Mouse (Mus musculus): ENCODE measurements around the gene Acnat1. TPM values are rescaled to one million over a fixed set of nuclear protein-coding genes. Genes with fewer than 3 reads are reported as not detected.
A peak's percentile ranks its signal among the peaks of the same experiment; 100 is the strongest.
"Not testable (repeated sequence)": the region's sequence is repeated elsewhere in the genome, so short reads cannot be mapped to it uniquely, and the experiment has no call there.

Gene Acnat1
- polyA plus RNA-seq, 1 experiment: 0.82 TPM

DNA sequence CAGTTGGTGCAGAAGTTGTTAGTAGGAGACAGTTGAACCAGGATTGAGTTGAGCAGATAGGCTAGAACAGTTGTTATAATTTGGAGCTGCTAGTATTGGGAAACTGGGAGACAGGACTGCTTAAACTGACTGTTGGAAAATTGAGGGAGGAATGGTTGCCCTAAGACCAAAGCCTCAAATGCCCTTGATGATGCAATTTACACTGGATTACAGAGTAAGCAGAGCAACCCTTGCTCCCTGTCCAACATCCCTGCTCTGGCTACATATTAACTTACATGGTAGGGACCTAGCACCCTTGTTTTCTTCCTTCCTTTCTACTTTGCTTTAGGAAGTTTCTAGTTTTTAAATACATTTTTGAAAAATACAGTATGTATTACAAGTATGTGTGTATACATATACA lies 11.7 kb upstream of the Acnat1 start:
- H3K4me3 ChIP-seq (ENCODE audit: low read depth, low read length): no peak overlapping the region
- no peak overlapping the region for H3K9ac ChIP-seq (ENCODE audit: low read depth, poor library complexity, severe bottlenecking)
- H3K36me3 ChIP-seq (ENCODE audit: control insufficient read depth, insufficient read depth, low read length, poor library complexity, severe bottlenecking): no peaks in the 10 kb centered on the region
- H3K9me3 ChIP-seq (replicated peaks; ENCODE audit: control insufficient read depth, insufficient read depth, low read length, poor library complexity, severe bottlenecking): no peaks in the 10 kb centered on the region
- H3K27me3 ChIP-seq (ENCODE audit: control insufficient read depth, insufficient read depth, low read length, poor library complexity, severe bottlenecking): no peaks in the 10 kb centered on the region
- no peak for TF ChIP-seq POLR2A (IDR thresholded peaks at IDR 0.05; ENCODE audit: insufficient read depth, low read length)
- no peak for TF ChIP-seq CTCF (IDR thresholded peaks at IDR 0.05; ENCODE audit: low read depth, low read length)
- TF ChIP-seq EP300 (IDR thresholded peaks at IDR 0.05; ENCODE audit: insufficient read depth, low read depth, low read length): no peak
- H3K27ac ChIP-seq (ENCODE audit: insufficient read depth, low read length): no peak overlapping the region
- H3K4me1 ChIP-seq (ENCODE audit: control insufficient read depth, insufficient read depth, low read length): peaks cover 1% of the 10 kb centered on the region

DNA sequence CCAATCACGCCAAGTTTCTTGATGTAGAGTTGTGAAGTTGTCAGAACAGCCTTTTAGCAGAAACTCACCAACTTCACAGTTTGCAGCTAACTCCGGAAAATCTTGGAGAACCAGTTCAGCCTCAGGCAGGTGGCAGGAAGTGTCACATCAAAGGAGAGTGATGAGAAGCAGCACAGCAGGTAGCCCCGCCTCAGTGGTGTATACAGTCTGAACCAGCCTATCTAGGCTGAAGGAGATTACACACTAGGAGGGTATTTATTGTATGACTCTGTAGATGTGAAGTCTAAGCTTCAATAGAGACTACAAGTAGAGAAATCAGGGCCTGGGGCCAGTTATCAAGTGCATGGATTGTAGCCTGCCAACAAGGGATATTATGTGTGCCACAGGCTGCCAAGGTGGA lies 7.2 kb upstream of the Acnat1 start:
- TF ChIP-seq POLR2A (IDR thresholded peaks at IDR 0.05; ENCODE audit: insufficient read depth, low read length): no peak
- no peak for TF ChIP-seq CTCF (IDR thresholded peaks at IDR 0.05; ENCODE audit: low read depth, low read length)
- TF ChIP-seq EP300 (IDR thresholded peaks at IDR 0.05; ENCODE audit: insufficient read depth, low read depth, low read length): no peak
- Histone ChIP-seq H3K36me3 (ENCODE audit: control insufficient read depth, insufficient read depth, low read length, poor library complexity, severe bottlenecking) (no peaks in the 10 kb centered on the region), H3K9ac (ENCODE audit: low read depth, poor library complexity, severe bottlenecking) (no peak overlapping the region), H3K9me3 (replicated peaks; ENCODE audit: control insufficient read depth, insufficient read depth, low read length, poor library complexity, severe bottlenecking) (no peaks in the 10 kb centered on the region), H3K4me1 (ENCODE audit: control insufficient read depth, insufficient read depth, low read length) (peaks cover 5% of the 10 kb centered on the region), H3K27me3 (ENCODE audit: control insufficient read depth, insufficient read depth, low read length, poor library complexity, severe bottlenecking) (no peaks in the 10 kb centered on the region), H3K27ac (ENCODE audit: insufficient read depth, low read length) (no peak overlapping the region), H3K4me3 (ENCODE audit: low read depth, low read length) (no peak overlapping the region)

DNA sequence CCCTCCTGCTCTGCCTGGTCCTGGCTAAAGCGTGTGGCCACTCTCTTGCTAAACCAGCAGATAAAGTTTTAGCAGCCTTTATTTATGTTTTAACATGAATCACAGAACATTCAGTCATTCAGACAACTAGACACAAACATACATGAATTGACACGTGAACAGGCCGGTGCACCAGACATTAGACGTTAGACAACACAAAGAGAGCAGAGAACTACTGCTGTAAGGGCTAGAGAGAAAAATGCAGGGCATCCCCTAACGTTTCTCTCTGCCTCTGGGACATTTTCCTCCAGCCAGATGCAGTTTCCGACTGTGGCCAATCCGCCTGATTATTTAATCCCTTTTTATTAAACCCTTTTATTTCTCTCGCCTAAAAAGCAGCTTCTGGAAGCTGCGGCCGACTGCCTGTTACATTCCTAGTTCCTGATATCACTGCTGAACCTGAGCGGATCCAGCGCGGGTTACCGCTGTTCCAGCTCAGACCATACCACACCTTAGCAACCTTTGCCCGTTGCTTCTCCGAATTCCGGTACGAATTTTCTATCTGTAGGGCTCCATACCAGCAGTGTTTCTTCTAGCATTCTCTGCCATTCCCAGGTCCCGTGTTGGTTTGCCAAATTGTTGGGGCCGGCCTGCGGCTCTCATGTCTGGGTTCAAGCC lies 6.5 kb upstream of the Acnat1 start:
- Histone ChIP-seq H3K27me3 (ENCODE audit: control insufficient read depth, insufficient read depth, low read length, poor library complexity, severe bottlenecking) (no peaks in the 10 kb centered on the region), H3K9me3 (replicated peaks; ENCODE audit: control insufficient read depth, insufficient read depth, low read length, poor library complexity, severe bottlenecking) (no peaks in the 10 kb centered on the region), H3K9ac (ENCODE audit: low read depth, poor library complexity, severe bottlenecking) (peak overlapping the region; percentile 48; the same call in 1 of the 2 replicates), H3K36me3 (ENCODE audit: control insufficient read depth, insufficient read depth, low read length, poor library complexity, severe bottlenecking) (no peaks in the 10 kb centered on the region), H3K4me3 (ENCODE audit: low read depth, low read length) (no peak overlapping the region), H3K4me1 (ENCODE audit: control insufficient read depth, insufficient read depth, low read length) (peaks cover 5% of the 10 kb centered on the region), H3K27ac (ENCODE audit: insufficient read depth, low read length) (no peak overlapping the region)
- no peak for TF ChIP-seq EP300 (IDR thresholded peaks at IDR 0.05; ENCODE audit: insufficient read depth, low read depth, low read length)
- no peak for TF ChIP-seq POLR2A (IDR thresholded peaks at IDR 0.05; ENCODE audit: insufficient read depth, low read length)
- TF ChIP-seq CTCF (IDR thresholded peaks at IDR 0.05; ENCODE audit: low read depth, low read length): no peak

DNA sequence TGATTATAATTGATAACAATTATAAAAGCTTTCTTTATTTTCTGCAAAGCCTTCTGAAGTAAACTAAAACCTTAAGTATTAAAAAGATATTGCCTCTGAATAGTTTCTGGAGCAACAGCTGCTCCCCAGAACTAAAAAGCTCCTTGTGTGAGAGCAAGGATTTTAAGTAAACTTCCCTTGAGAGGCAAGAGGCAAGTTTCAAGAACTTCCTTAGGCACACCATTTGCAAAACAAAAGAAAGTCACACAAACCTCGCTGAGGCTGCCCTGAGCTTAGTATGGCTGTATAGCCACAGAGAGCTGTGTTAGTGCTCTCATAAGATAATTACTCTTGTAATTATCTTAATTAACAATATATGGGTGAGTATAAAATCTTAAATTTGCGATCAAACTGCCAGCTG lies 5.3 kb upstream of the Acnat1 start:
- H3K9me3 ChIP-seq (replicated peaks; ENCODE audit: control insufficient read depth, insufficient read depth, low read length, poor library complexity, severe bottlenecking); H3K4me1 ChIP-seq (ENCODE audit: control insufficient read depth, insufficient read depth, low read length); H3K9ac ChIP-seq (ENCODE audit: low read depth, poor library complexity, severe bottlenecking); H3K27me3 ChIP-seq (ENCODE audit: control insufficient read depth, insufficient read depth, low read length, poor library complexity, severe bottlenecking); H3K36me3 ChIP-seq (ENCODE audit: control insufficient read depth, insufficient read depth, low read length, poor library complexity, severe bottlenecking); H3K27ac ChIP-seq (ENCODE audit: insufficient read depth, low read length); H3K4me3 ChIP-seq (ENCODE audit: low read depth, low read length): not testable (repeated sequence)

DNA sequence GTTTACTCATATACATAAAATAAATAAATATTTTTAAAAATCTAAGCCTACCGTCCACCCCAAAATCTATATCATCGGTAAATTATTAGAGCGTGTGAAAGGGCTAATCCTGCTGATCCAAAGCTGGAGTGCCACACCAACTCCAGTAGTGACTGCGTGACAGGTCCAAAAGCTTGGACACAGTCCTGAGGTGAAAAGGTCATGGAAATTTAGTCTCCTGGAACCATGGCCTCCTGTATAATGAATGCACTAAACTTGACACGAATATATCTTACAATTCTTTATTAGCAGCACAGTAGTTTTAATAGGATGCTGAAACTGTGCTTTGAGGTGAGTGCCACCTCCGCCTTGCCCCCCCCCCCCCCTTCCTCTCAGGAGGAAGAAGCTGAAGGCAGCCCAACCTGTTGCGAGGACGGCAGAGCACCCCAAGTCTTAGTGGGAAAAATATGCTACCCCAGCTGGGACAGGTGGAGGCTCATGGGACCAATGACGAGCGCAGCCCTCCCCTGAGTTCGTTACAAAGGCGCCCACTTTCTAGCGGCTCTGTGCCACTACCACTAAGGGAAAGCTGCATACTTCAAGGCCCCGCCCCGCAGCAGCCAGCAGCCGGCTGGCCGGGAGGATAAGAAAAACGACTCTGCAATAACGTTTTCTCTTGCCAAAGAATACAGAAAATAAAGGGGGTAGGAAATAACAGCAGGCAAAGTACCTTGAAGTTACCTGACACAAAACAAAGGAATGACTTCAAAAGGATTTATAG lies 4.6 kb upstream of the Acnat1 start:
- Histone ChIP-seq H3K4me1 (ENCODE audit: control insufficient read depth, insufficient read depth, low read length) (peaks cover 5% of the 10 kb centered on the region), H3K9ac (ENCODE audit: low read depth, poor library complexity, severe bottlenecking) (no peak overlapping the region), H3K36me3 (ENCODE audit: control insufficient read depth, insufficient read depth, low read length, poor library complexity, severe bottlenecking) (no peaks in the 10 kb centered on the region), H3K27me3 (ENCODE audit: control insufficient read depth, insufficient read depth, low read length, poor library complexity, severe bottlenecking) (no peaks in the 10 kb centered on the region), H3K4me3 (ENCODE audit: low read depth, low read length) (no peak overlapping the region), H3K27ac (ENCODE audit: insufficient read depth, low read length) (no peak overlapping the region), H3K9me3 (replicated peaks; ENCODE audit: control insufficient read depth, insufficient read depth, low read length, poor library complexity, severe bottlenecking) (no peaks in the 10 kb centered on the region)
- TF ChIP-seq CTCF (IDR thresholded peaks at IDR 0.05; ENCODE audit: low read depth, low read length) (no peak), EP300 (IDR thresholded peaks at IDR 0.05; ENCODE audit: insufficient read depth, low read depth, low read length) (no peak), POLR2A (IDR thresholded peaks at IDR 0.05; ENCODE audit: insufficient read depth, low read length) (no peak)

DNA sequence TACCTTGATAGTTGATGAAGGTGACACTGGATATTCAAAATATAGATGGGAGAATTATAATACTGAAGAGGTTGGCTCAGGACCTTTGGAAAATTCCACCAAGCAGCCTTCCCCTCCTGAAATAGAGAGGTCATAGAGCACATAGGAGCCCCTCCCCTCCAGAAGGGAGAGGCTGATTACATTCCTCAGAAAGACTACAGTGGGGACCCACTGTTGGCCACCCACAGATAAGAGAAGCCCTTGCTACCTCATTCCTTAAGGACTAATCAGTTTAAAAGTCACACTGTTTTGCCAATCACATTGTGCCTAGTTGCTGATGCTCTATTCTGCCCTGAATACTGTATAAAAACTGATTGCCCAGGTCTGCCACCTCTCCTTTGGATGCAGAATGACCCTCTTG lies 871 bp upstream of the Acnat1 start:
- H3K36me3 ChIP-seq (ENCODE audit: control insufficient read depth, insufficient read depth, low read length, poor library complexity, severe bottlenecking): no peaks in the 10 kb centered on the region
- H3K4me3 ChIP-seq (ENCODE audit: low read depth, low read length): no peak overlapping the region
- H3K9me3 ChIP-seq (replicated peaks; ENCODE audit: control insufficient read depth, insufficient read depth, low read length, poor library complexity, severe bottlenecking): no peaks in the 10 kb centered on the region
- H3K27me3 ChIP-seq (ENCODE audit: control insufficient read depth, insufficient read depth, low read length, poor library complexity, severe bottlenecking): no peaks in the 10 kb centered on the region
- no peak overlapping the region for H3K27ac ChIP-seq (ENCODE audit: insufficient read depth, low read length)
- no peak overlapping the region for H3K9ac ChIP-seq (ENCODE audit: low read depth, poor library complexity, severe bottlenecking)
- TF ChIP-seq POLR2A (IDR thresholded peaks at IDR 0.05; ENCODE audit: insufficient read depth, low read length) (no peak), EP300 (IDR thresholded peaks at IDR 0.05; ENCODE audit: insufficient read depth, low read depth, low read length) (no peak), CTCF (IDR thresholded peaks at IDR 0.05; ENCODE audit: low read depth, low read length) (no peak)
- H3K4me1 ChIP-seq (ENCODE audit: control insufficient read depth, insufficient read depth, low read length): peaks cover 3% of the 10 kb centered on the region
